Mouse (Mus musculus): ENCODE data around the gene Tbc1d7.

The Tbc1d7 gene

DNA sequence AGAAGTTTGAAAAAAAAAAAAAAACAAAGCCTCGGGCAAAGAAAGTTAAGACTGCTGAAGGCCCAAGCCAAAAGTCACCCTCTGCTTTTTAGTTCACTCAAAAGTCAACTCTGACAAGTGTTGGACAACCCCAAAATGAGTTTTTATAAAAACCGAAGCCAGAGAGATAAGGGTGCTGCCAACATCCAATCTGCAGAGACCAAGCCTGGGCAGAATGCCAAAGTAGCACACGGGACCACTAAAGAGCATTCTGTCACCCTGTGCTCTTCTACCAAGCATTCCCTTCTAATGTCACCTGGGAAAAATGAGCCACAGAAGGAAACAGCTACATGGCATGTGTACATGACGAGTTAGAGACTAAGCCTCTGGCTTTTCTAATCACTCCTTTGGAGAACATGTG is 36.8 kb downstream of the Tbc1d7 start:
- DNase-seq (ENCODE audit: low spot score) = no peak

DNA sequence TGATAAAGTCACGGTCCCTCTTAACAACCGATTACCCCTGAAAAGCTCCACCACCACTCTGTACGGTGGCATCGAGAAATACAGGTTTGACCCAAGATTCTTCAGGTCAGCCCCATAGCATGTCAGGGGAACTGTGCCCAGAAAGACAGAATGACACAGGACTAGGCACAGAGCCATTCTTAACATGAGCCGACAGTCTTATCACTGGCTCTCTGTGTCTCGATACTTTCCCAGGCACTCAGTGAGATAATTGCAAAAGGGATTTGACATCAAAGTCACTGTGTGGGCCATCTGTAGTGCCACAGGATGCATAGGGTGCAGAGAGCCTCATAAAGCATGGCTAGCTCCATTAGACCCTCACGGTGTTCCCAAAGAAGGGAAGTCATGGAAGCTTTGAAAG is 37.9 kb downstream of the Tbc1d7 start:
- DNase-seq (ENCODE audit: low spot score) = no peak

DNA sequence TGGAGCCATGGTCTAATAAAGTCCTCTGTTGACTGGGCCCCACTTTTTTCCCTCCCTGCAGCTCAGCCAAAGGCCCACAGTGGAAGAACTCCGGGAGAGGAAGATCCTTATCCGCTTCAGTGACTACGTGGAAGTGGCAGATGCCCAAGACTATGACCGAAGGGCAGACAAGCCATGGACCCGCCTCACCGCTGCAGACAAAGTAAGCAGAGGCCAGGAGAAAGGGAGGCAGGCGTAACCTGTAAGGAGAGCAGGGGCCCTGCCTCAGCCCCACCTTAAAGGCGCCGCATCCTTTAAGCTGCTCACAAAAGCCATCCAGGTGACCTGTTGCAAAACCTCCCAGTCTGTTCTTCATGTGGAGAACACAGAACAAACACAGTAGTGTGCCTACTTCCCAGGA is 38.4 kb downstream of the Tbc1d7 start:
- DNase-seq (ENCODE audit: low spot score) = no peak

DNA sequence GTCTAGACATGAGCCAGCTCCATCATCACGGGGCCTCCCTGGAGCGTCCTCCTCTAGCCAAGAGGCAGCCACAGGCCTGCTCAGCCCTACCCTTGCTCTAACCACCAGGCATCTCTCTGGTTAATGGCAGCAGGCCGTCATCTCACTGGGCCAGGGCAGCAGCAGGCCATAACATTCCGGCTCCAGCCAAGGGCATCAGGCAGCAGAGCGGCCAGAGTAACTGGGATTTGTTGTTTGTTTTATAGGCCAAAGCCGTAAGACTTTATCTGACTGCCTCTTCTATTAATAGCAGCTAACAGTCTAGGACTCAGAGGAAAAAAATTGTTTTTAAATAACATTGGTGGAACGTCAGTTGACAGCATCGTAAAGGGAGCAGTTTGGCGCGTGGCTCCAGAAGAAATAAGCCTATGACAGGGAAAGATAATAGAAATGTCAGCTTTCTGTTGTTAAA is 39.5 kb downstream of the Tbc1d7 start:
- no peak for DNase-seq (ENCODE audit: low spot score)

DNA sequence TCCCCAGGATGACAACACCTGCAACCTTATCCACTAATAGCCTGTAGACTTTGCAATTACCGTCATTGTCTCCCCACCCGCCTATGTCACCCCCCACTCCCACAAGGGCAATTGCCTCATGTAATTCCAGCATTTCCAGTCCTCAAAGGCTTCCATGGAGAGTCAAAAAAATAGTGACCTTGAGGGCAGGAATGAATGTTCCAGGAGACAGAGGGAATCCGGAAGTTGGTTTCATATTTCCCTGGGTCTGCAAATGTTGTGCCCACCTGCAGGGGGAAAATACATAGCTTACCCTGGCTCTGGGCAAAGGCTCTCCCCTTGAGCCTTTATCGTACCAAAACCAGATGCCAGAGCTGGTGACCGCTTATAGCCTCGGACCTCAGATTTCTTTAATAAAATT is 41.1 kb downstream of the Tbc1d7 start:
- DNase-seq (ENCODE audit: low spot score) = no peak

DNA sequence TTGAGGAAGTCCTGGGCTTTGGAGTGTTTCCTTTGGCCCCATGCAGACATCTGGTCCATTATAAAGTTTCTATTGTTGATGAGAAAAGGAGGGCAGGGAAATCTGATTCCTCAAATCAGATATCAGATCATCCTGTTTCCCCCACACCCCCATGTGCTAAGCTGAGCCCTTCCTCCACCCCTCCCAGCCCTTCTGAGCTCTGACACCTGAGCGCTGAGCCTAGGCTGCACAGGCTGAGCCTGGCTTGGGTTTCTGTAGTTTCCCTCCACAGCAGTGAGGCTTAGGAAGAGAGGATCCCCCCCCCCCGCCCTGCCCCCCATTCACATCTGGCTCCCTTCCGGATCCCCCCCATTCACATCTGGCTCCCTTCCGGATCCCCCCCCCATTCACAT is 46.6 kb downstream of the Tbc1d7 start:
- DNase-seq (ENCODE audit: low spot score) = no peak

DNA sequence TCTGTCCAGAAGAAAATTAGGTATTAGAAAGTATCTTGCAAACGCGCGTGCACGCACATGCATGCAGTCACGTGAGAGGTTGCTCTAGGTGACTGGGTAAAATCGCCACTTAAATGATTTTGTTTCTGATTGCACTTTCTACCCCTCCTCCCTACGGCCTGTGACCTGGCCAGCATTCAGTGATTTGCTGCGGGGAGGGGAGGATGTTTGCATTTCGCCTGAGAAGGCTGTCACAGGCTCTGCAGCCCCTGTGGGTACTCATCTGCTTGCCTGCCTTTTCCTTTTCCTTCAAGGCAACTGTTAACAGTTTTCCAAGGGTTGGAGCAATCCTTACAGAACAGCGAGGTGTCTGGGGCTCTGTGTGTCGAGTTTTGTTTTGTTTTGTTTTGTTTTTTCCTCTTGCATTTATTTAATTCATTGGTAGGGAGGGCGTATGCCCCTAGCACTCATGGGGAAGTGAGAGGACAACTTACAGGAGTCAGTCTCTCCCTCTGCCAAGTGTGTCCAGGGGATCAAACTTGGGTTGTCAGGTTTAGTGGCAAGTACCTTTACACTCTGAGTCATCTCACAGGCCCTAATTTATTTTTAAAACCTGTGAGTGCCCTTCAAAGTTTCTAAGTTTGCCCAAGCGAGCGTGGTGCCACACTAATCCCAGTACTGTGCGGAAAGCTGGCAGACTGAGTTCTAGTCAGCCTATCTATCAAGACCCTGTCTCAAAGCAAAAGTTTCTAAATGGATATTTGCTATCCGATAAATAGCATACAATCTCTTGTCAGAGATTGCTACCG is 47.2 kb downstream of the Tbc1d7 start:
- DNase-seq (ENCODE audit: low spot score) = no peak

DNA sequence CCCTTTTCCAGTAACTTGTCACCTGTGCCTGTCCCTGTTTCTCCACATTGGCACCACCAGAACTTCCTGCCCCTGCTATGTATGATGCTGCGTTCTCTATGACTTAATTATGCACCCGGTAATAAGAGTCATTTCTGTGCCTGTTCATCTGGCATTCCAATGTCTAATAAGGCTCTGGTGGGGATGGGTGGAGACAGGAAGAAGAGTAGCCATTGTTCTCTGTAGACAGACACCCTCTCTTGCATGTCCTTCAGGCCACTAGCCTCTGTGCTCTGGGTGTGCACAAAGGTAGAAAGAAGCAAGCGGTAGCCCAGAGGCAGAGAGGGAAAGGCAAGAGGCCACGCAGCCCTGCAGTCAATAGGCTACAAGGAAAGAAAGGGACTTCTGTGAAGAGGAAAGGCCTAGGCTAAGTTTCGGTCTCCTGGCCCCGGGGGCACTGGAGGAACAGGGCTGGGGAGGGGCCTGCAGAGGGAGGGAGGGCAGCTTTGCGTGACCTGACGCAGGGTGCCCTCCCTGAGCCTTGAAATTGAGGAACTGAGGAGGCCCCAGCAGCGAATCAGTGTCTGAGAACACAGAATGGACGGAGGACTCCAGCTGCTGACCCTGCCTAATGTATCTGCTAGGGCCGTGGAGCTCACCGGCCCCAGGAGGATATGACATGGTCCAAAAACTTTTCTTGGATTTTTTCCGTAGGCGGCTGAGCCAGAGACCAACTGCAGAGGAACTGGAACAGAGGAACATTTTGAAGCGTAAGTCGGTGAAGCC is 48.8 kb downstream of the Tbc1d7 start:
- DNase-seq (ENCODE audit: low spot score) = no peak

DNA sequence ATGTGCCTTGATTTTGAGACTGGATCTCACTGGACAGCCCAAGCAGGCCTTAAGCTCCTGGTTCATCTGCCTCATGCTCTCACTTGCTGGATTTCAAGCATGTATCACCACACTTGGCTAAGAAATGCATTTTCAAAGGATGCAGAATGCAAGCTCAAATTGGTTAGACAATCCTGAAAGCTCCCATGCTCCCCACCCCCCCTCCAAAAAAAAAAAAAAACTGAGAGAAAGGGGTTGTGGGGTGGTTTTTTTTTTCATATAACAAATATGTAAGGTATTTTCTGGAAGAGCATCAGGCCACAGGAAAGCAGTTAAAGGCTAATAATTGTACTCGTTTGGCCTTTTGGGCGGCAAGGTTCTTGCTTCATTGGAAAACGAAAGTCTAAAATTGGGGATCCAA is 58.2 kb downstream of the Tbc1d7 start:
- DNase-seq (ENCODE audit: low spot score) = no peak

DNA sequence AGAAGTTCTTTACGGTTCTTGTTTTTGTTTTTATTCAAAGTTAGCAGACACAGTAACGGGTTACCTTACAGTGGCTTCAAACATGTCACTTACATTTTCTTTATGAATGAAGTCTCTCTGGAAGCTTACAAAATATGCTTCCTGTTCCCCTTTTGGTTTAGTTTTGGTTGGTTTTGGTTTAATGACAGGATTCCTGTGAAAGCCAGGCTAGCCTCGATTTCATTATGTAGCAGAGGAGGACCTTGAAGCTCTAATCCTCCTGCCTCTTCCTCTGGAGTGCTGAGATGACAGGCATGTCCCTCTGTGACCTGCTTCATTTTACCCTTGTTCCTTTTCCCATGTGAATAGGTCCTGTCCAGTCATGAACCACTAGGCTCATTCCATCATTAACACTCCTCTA is 58.6 kb downstream of the Tbc1d7 start:
- DNase-seq (ENCODE audit: low spot score) = no peak

DNA sequence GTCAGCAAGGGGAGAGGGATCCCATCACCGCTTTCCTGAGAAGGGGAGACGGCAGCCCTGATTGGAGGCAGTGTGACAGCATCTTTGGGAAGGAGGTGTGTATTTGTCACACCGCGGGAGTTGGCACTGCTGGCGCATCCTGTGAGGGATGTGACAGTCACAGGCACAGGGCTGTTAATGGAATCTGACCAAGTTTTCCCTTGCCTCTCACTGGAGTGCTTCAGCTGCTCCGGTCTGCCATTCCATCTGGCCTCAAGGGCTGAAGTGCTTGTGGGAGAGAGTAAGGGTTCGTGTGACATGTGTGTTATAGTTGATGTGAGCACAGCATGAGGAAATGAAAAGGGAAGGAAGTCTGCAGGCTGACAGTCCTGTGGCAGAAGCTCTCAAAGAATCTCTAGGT is 59.0 kb downstream of the Tbc1d7 start:
- DNase-seq (ENCODE audit: low spot score) = peak; percentile 45

DNA sequence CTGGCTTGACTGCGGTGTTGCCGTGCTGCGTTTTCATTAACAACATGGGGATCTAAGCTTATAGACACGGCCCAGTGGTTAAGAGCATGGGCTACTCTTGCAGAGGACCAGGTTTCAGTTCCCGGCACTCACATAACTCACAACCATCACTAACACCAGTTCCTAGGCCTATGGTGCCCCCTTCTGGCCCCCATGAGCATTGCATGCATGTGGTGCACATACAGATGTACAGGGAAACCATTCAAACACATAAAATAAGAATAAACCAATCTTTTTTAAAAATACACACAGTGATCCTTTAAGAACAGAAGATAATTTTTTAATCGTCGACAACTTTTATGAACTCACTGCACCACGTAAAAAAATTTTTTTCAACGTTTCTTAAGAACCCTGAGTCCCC is 66.8 kb downstream of the Tbc1d7 start:
- no peak for DNase-seq (ENCODE audit: low spot score)

DNA sequence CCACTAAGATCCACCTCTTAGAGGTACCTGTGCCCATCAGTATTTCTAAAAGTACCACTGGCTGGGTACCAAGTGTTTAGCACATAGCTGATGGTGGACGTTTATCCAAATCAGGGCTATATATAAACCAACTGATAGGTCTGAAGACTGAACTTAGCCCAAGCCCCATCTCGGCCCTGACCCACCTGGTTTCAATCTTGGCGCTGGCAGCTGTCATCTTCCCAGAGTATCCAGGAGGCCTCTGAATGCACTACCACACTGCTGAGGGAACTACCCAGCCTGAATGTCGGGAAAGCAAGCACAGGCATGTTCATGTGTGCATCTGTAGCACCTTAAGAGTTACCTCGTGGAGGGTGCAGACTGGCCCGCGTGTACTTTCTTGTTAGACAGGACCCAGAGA is 68.4 kb downstream of the Tbc1d7 start:
- no peak for DNase-seq (ENCODE audit: low spot score)
